8 mouse cellular contexts compared by ENCODE assay signal in genomic region chr17:45556514-45557245, GRCm38 (mm10). TPM values are rescaled to one million over a fixed set of nuclear protein-coding genes. Genes with fewer than 3 reads are reported as not detected.
DNase-seq lines count a peak whose midpoint lies in the region; ATAC-seq and TF ChIP-seq lines count a peak whose summit lies in the region.

No protein-coding gene starts in this region.

- no peak overlapping the region for H3K27ac ChIP-seq in forebrain, embryonic 12.5 days
- H3K27ac ChIP-seq in limb, embryonic 15.5 days, result no peak overlapping the region

- H3K4me3 ChIP-seq in lung, adult 2 months (replicated peaks; ENCODE audit: extremely low read depth, low read depth, low read length), result peak overlapping the region; percentile 79
- peak overlapping the region; percentile 62 for H3K4me3 ChIP-seq in forebrain, embryonic 12.5 days (replicated peaks)
- peak overlapping the region; percentile 67 for H3K4me3 ChIP-seq in limb, embryonic 15.5 days

- H3K4me1 ChIP-seq in lung, adult 2 months (ENCODE audit: control insufficient read depth, insufficient read depth, low read length), result peaks cover 2% of the 10 kb centered on the region; the same call in 1 of the 2 replicates
- peaks cover 27% of the 10 kb centered on the region for H3K4me1 ChIP-seq in forebrain, embryonic 12.5 days
- peaks cover 21% of the 10 kb centered on the region for H3K4me1 ChIP-seq in limb, embryonic 15.5 days

- no peaks in the 10 kb centered on the region for H3K36me3 ChIP-seq in forebrain, embryonic 12.5 days (replicated peaks)
- H3K36me3 ChIP-seq in limb, embryonic 15.5 days, result no peaks in the 10 kb centered on the region
- peaks cover 7% of the 10 kb centered on the region for H3K36me3 ChIP-seq in splenic B cell, adult 2 months (ENCODE audit: control insufficient read depth, insufficient read depth, low read length, poor library complexity, severe bottlenecking)

- 64% methylated on average over 3 of the region's 3 CpGs for WGBS in lung, adult 2 months
- WGBS in forebrain, embryonic 12.5 days, result 76% methylated on average over 3 of the region's 3 CpGs
- 70% methylated on average over 3 of the region's 3 CpGs for whole genome bisulfite sequencing in limb, embryonic 15.5 days

- H3K9ac ChIP-seq in forebrain, embryonic 12.5 days, result peak overlapping the region; percentile 7; the same call in 1 of the 2 replicates
- no peak overlapping the region for H3K9ac ChIP-seq in limb, embryonic 15.5 days

- ATAC-seq in forebrain, embryonic 12.5 days (ENCODE audit: low FRiP score), result no peak
- ATAC-seq in limb, embryonic 15.5 days (ENCODE audit: insufficient number of reproducible peaks, low FRiP score, low TSS enrichment, low read depth), result no peak

- intact Hi-C loops in left cerebral cortex, postnatal 36 days (cut with DNase I), result no loop called here

- H3K4me2 ChIP-seq in forebrain, embryonic 12.5 days, result peak overlapping the region; percentile 95
- peak overlapping the region; percentile 96 for H3K4me2 ChIP-seq in limb, embryonic 15.5 days

- no peak for TF ChIP-seq POLR2A in lung, adult 2 months (IDR thresholded peaks at IDR 0.05; ENCODE audit: borderline replicate concordance, extremely low read depth, low read depth, low read length)

- DNase-seq in lung, adult 2 months, result no peak
- no peak for DNase-seq in lung, postnatal 36 days
- peak; percentile 74 for DNase-seq in splenic B cell, adult 2 months (ENCODE audit: low read depth, low spot score)
- no peak for DNase-seq in right cerebral cortex, postnatal 4 days
- no peak for DNase-seq in c-Kit-positive CD71-positive TER-119-positive erythroid progenitor cells, embryonic 14.5 days (ENCODE audit: low spot score)
- no peak for DNase-seq in left cerebral cortex, postnatal 36 days (ENCODE audit: low spot score in 2 of 2)

- no peaks in the 10 kb centered on the region for H3K9me3 ChIP-seq in forebrain, embryonic 12.5 days
- H3K9me3 ChIP-seq in limb, embryonic 15.5 days, result no peaks in the 10 kb centered on the region

- H3K27me3 ChIP-seq in forebrain, embryonic 12.5 days, result peaks cover 42% of the 10 kb centered on the region
- H3K27me3 ChIP-seq in limb, embryonic 15.5 days, result peaks cover 10% of the 10 kb centered on the region
- H3K27me3 ChIP-seq in splenic B cell, adult 2 months (ENCODE audit: control insufficient read depth, insufficient read depth, low read length, poor library complexity, severe bottlenecking), result no peaks in the 10 kb centered on the region

- TF ChIP-seq CTCF in lung, adult 2 months (IDR thresholded peaks at IDR 0.05; ENCODE audit: insufficient read depth, low read length), result no peak

RNA-seq across cellular contexts. Expression of gene Nfkbie, which starts 1.2 kb away (rescaled TPM):
- 7.2 and 7.8 TPM in 2 replicates for polyA plus RNA-seq in lung, adult 2 months (2012; rRNA removed)
- polyA plus RNA-seq in forebrain, embryonic 12.5 days (2016; fragmentation: Nextera tagmentation; extraction: Ambion mirVana), result 5.5 and 5.7 TPM in 2 replicates
- 5.9 and 6.1 TPM in 2 replicates for polyA plus RNA-seq in limb, embryonic 15.5 days (2015; fragmentation: Nextera tagmentation; extraction: Ambion mirVana)
- total RNA-seq in left cerebral cortex, postnatal 36 days (2021), result 1 to 10 TPM; 1.7 to 2.7 TPM

RNA-seq across cellular contexts. Expression of gene Slc35b2, which starts 7.0 kb away (rescaled TPM):
- polyA plus RNA-seq in lung, adult 2 months (2012; rRNA removed), result 89.9 and 102 TPM in 2 replicates
- polyA plus RNA-seq in forebrain, embryonic 12.5 days (2016; fragmentation: Nextera tagmentation; extraction: Ambion mirVana), result 91.0 and 91.7 TPM in 2 replicates
- polyA plus RNA-seq in limb, embryonic 15.5 days (2015; fragmentation: Nextera tagmentation; extraction: Ambion mirVana), result 139 and 142 TPM in 2 replicates
- total RNA-seq in left cerebral cortex, postnatal 36 days (2021), result 10 to 100 TPM; 24.7 to 33.0 TPM

RNA-seq across cellular contexts. Expression of gene Tmem151b, which starts 7.2 kb away (rescaled TPM):
- 0.11 and 0.17 TPM in 2 replicates for polyA plus RNA-seq in lung, adult 2 months (2012; rRNA removed)
- 8.5 and 13.4 TPM in 2 replicates for polyA plus RNA-seq in forebrain, embryonic 12.5 days (2016; fragmentation: Nextera tagmentation; extraction: Ambion mirVana)
- 2.9 and 4.7 TPM in 2 replicates for polyA plus RNA-seq in limb, embryonic 15.5 days (2015; fragmentation: Nextera tagmentation; extraction: Ambion mirVana)
- 100 to 1,000 TPM; 120 to 121 TPM for total RNA-seq in left cerebral cortex, postnatal 36 days (2021)

RNA-seq across cellular contexts. Expression of gene Hsp90ab1, which starts 16.4 kb away (rescaled TPM):
- 212 and 340 TPM in 2 replicates for polyA plus RNA-seq in lung, adult 2 months (2012; rRNA removed)
- polyA plus RNA-seq in forebrain, embryonic 12.5 days (2016; fragmentation: Nextera tagmentation; extraction: Ambion mirVana), result 1,580 and 1,603 TPM in 2 replicates
- 1,467 and 1,497 TPM in 2 replicates for polyA plus RNA-seq in limb, embryonic 15.5 days (2015; fragmentation: Nextera tagmentation; extraction: Ambion mirVana)
- 1,000 to 10,000 TPM; 1,413 to 1,526 TPM for total RNA-seq in left cerebral cortex, postnatal 36 days (2021)

RNA-seq across cellular contexts. Expression of gene Tcte1, which starts 33.4 kb away (rescaled TPM):
- 10.8 and 11.0 TPM in 2 replicates for polyA plus RNA-seq in lung, adult 2 months (2012; rRNA removed)
- 1.1 and 2.4 TPM in 2 replicates for polyA plus RNA-seq in forebrain, embryonic 12.5 days (2016; fragmentation: Nextera tagmentation; extraction: Ambion mirVana)
- 0.17 and 0.19 TPM in 2 replicates for polyA plus RNA-seq in limb, embryonic 15.5 days (2015; fragmentation: Nextera tagmentation; extraction: Ambion mirVana)
- total RNA-seq in left cerebral cortex, postnatal 36 days (2021), result 1 to 10 TPM; 1.3 to 1.9 TPM
